Mouse (Mus musculus): ENCODE measurements around the gene Slc43a2. TPM values are rescaled to one million over a fixed set of nuclear protein-coding genes. Genes with fewer than 3 reads are reported as not detected.

Gene Slc43a2
- polyA plus RNA-seq, 1 experiment from 2014 or later, result 5.9 TPM

GRCm38 (mm10) chr11:75534286-75535033 lies 3.0 kb downstream of the Slc43a2 start:
- DNase-seq (ENCODE audit: low spot score) (no peak), ATAC-seq (ENCODE audit: low FRiP score) (no peak)
- Histone ChIP-seq H3K36me3 (ENCODE audit: control insufficient read depth, insufficient read depth, low read length) (no peaks in the 10 kb centered on the region), H3K9ac (ENCODE audit: low read depth, low read length) (no peak overlapping the region), H3K4me3 (ENCODE audit: low read depth, low read length) (no peak overlapping the region), H3K27me3 (ENCODE audit: control insufficient read depth, insufficient read depth, low read length) (no peaks in the 10 kb centered on the region), H3K9me3 (ENCODE audit: control insufficient read depth, low read length) (no peaks in the 10 kb centered on the region), H3K4me2 (replicated peaks; ENCODE audit: low read depth, low read length) (no peak overlapping the region), H3K4me1 (replicated peaks; ENCODE audit: control insufficient read depth, insufficient read depth, low read length) (peaks cover 7% of the 10 kb centered on the region), H3K27ac (ENCODE audit: low read depth, low read length) (no peak overlapping the region)
- 63% methylated on average over 4 of the region's 4 CpGs for WGBS

- H3K9ac ChIP-seq (ENCODE audit: low read depth, low read length), result no peak overlapping the region
- DNase-seq (ENCODE audit: low spot score) (no peak), ATAC-seq (ENCODE audit: low FRiP score) (no peak)
- H3K4me1 ChIP-seq (replicated peaks; ENCODE audit: control insufficient read depth, insufficient read depth, low read length), result peaks cover 7% of the 10 kb centered on the region
- no peaks in the 10 kb centered on the region for H3K9me3 ChIP-seq (ENCODE audit: control insufficient read depth, low read length)
- no peak overlapping the region for H3K4me3 ChIP-seq (ENCODE audit: low read depth, low read length)
- no peaks in the 10 kb centered on the region for H3K27me3 ChIP-seq (ENCODE audit: control insufficient read depth, insufficient read depth, low read length)
- WGBS, result 44% methylated on average over 13 of the region's 13 CpGs
- no peaks in the 10 kb centered on the region for H3K36me3 ChIP-seq (ENCODE audit: control insufficient read depth, insufficient read depth, low read length)
- no peak overlapping the region for H3K27ac ChIP-seq (ENCODE audit: low read depth, low read length)
- no peak overlapping the region for H3K4me2 ChIP-seq (replicated peaks; ENCODE audit: low read depth, low read length)
Observed at GRCm38 (mm10) chr11:75535106-75535795, 3.8 kb downstream of the Slc43a2 start.

GRCm38 (mm10) chr11:75536255-75537024 lies 4.9 kb downstream of the Slc43a2 start:
- no peak overlapping the region for H3K9ac ChIP-seq (ENCODE audit: low read depth, low read length)
- H3K9me3 ChIP-seq (ENCODE audit: control insufficient read depth, low read length), result no peaks in the 10 kb centered on the region
- H3K4me3 ChIP-seq (ENCODE audit: low read depth, low read length), result no peak overlapping the region
- ATAC-seq (ENCODE audit: low FRiP score), result no peak
- no peaks in the 10 kb centered on the region for H3K27me3 ChIP-seq (ENCODE audit: control insufficient read depth, insufficient read depth, low read length)
- H3K4me2 ChIP-seq (replicated peaks; ENCODE audit: low read depth, low read length), result no peak overlapping the region
- H3K4me1 ChIP-seq (replicated peaks; ENCODE audit: control insufficient read depth, insufficient read depth, low read length), result peaks cover 7% of the 10 kb centered on the region
- H3K36me3 ChIP-seq (ENCODE audit: control insufficient read depth, insufficient read depth, low read length), result no peaks in the 10 kb centered on the region
- DNase-seq (ENCODE audit: low spot score), result no peak
- no peak overlapping the region for H3K27ac ChIP-seq (ENCODE audit: low read depth, low read length)
- 93% methylated on average over 12 of the region's 12 CpGs for WGBS

- 83% methylated on average over 8 of the region's 8 CpGs for WGBS
- Histone ChIP-seq H3K9me3 (ENCODE audit: control insufficient read depth, low read length) (no peaks in the 10 kb centered on the region), H3K27me3 (ENCODE audit: control insufficient read depth, insufficient read depth, low read length) (no peaks in the 10 kb centered on the region), H3K4me1 (replicated peaks; ENCODE audit: control insufficient read depth, insufficient read depth, low read length) (peaks cover 7% of the 10 kb centered on the region), H3K4me3 (ENCODE audit: low read depth, low read length) (no peak overlapping the region), H3K36me3 (ENCODE audit: control insufficient read depth, insufficient read depth, low read length) (no peaks in the 10 kb centered on the region), H3K9ac (ENCODE audit: low read depth, low read length) (no peak overlapping the region), H3K27ac (ENCODE audit: low read depth, low read length) (no peak overlapping the region), H3K4me2 (replicated peaks; ENCODE audit: low read depth, low read length) (no peak overlapping the region)
- no peak for ATAC-seq (ENCODE audit: low FRiP score)
- no peak for DNase-seq (ENCODE audit: low spot score)
Observed at GRCm38 (mm10) chr11:75537025-75537414, 5.5 kb downstream of the Slc43a2 start.

- Histone ChIP-seq H3K4me2 (replicated peaks; ENCODE audit: low read depth, low read length) (no peak overlapping the region), H3K9ac (ENCODE audit: low read depth, low read length) (no peak overlapping the region), H3K36me3 (ENCODE audit: control insufficient read depth, insufficient read depth, low read length) (no peaks in the 10 kb centered on the region), H3K27me3 (ENCODE audit: control insufficient read depth, insufficient read depth, low read length) (no peaks in the 10 kb centered on the region), H3K4me1 (replicated peaks; ENCODE audit: control insufficient read depth, insufficient read depth, low read length) (peaks cover 3% of the 10 kb centered on the region), H3K9me3 (ENCODE audit: control insufficient read depth, low read length) (no peaks in the 10 kb centered on the region), H3K27ac (ENCODE audit: low read depth, low read length) (0 out of 2 replicates have a peak overlapping the region, but pooled peaks have one; percentile 5), H3K4me3 (ENCODE audit: low read depth, low read length) (no peak overlapping the region)
- ATAC-seq (ENCODE audit: low FRiP score) (no peak), DNase-seq (ENCODE audit: low spot score) (no peak)
- 45% methylated on average over 11 of the region's 11 CpGs for WGBS
Observed at GRCm38 (mm10) chr11:75537491-75538183, 6.1 kb downstream of the Slc43a2 start.

GRCm38 (mm10) chr11:75538184-75538969 lies 6.9 kb downstream of the Slc43a2 start:
- Histone ChIP-seq H3K9me3 (ENCODE audit: control insufficient read depth, low read length) (no peaks in the 10 kb centered on the region), H3K4me2 (replicated peaks; ENCODE audit: low read depth, low read length) (no peak overlapping the region), H3K9ac (ENCODE audit: low read depth, low read length) (no peak overlapping the region), H3K27me3 (ENCODE audit: control insufficient read depth, insufficient read depth, low read length) (no peaks in the 10 kb centered on the region), H3K4me1 (replicated peaks; ENCODE audit: control insufficient read depth, insufficient read depth, low read length) (peaks cover 3% of the 10 kb centered on the region), H3K4me3 (ENCODE audit: low read depth, low read length) (no peak overlapping the region), H3K27ac (ENCODE audit: low read depth, low read length) (0 out of 2 replicates have a peak overlapping the region, but pooled peaks have one; percentile 5), H3K36me3 (ENCODE audit: control insufficient read depth, insufficient read depth, low read length) (no peaks in the 10 kb centered on the region)
- ATAC-seq (ENCODE audit: low FRiP score) (no peak), DNase-seq (ENCODE audit: low spot score) (no peak)
- WGBS, result 64% methylated on average over 9 of the region's 9 CpGs

DNA sequence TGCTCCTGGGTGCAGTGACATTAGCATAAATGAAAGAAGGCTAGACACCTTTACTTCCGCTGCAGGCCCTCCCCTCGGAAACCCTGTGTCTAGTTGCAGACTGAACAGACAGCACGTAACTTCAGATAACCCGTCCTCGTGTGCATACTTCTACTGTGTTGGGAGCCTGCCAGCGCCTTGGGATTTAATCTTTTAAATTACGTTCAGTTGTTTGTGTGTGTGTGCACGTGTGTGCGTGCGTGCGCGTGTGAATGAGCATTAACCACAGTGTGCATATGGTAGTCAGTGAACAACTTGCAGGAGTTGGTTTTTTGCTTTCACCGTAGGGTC lies 7.4 kb downstream of the Slc43a2 start:
- 93% methylated on average over 13 of the region's 13 CpGs for WGBS
- ATAC-seq (ENCODE audit: low FRiP score), result no peak

DNA sequence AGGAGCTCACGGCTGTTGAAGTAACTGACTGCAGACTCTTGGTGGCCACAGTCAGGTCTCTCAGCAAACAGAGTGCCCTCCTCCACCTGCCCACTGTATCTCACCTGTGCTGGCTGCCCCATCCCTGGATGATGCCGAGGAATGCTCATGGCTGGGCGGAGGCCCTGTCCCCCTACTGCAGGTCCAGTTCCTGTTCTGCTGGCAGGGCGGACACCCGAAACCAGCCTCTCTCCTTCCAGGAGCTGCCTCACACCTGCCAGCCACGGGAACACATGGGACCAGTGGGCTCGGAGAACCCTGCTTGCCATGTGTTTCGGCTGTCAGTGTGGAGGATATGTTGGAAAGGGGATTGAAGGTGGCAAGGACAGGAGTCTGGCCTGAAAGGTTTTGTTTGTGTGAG lies 8.7 kb downstream of the Slc43a2 start:
- Histone ChIP-seq H3K9ac (ENCODE audit: low read depth, low read length) (no peak overlapping the region), H3K36me3 (ENCODE audit: control insufficient read depth, insufficient read depth, low read length) (no peaks in the 10 kb centered on the region), H3K9me3 (ENCODE audit: control insufficient read depth, low read length) (no peaks in the 10 kb centered on the region), H3K4me1 (replicated peaks; ENCODE audit: control insufficient read depth, insufficient read depth, low read length) (peaks cover 2% of the 10 kb centered on the region), H3K4me2 (replicated peaks; ENCODE audit: low read depth, low read length) (no peak overlapping the region), H3K4me3 (ENCODE audit: low read depth, low read length) (no peak overlapping the region), H3K27ac (ENCODE audit: low read depth, low read length) (no peak overlapping the region), H3K27me3 (ENCODE audit: control insufficient read depth, insufficient read depth, low read length) (no peaks in the 10 kb centered on the region)
- 86% methylated on average over 8 of the region's 8 CpGs for WGBS
- ATAC-seq (ENCODE audit: low FRiP score), result no peak
- no peak for DNase-seq (ENCODE audit: low spot score)

More for the DNA sequence above, 7.4 kb downstream of the Slc43a2 start:
- Histone ChIP-seq H3K9me3 (ENCODE audit: control insufficient read depth, low read length) (no peaks in the 10 kb centered on the region), H3K4me3 (ENCODE audit: low read depth, low read length) (no peak overlapping the region), H3K4me2 (replicated peaks; ENCODE audit: low read depth, low read length) (no peak overlapping the region), H3K36me3 (ENCODE audit: control insufficient read depth, insufficient read depth, low read length) (no peaks in the 10 kb centered on the region), H3K27me3 (ENCODE audit: control insufficient read depth, insufficient read depth, low read length) (no peaks in the 10 kb centered on the region), H3K9ac (ENCODE audit: low read depth, low read length) (no peak overlapping the region), H3K27ac (ENCODE audit: low read depth, low read length) (no peak overlapping the region), H3K4me1 (replicated peaks; ENCODE audit: control insufficient read depth, insufficient read depth, low read length) (peaks cover 3% of the 10 kb centered on the region)
- no peak for DNase-seq (ENCODE audit: low spot score)
